Mouse (Mus musculus): Measurements from ENCODE around the gene Saa1. TPM values are rescaled to one million over a fixed set of nuclear protein-coding genes. Genes with fewer than 3 reads are reported as not detected.
A peak's percentile ranks its signal among the peaks of the same experiment; 100 is the strongest.

The Saa1 gene
- polyA plus RNA-seq, 1 experiment from 2014 or later: 1.3 TPM

GRCm38 (mm10) chr7:46712250-46712649 is 30.5 kb downstream of the Saa1 start:
- no peaks in the 10 kb centered on the region for H3K27me3 ChIP-seq (ENCODE audit: insufficient read depth, poor library complexity, severe bottlenecking)
- peaks cover 8% of the 10 kb centered on the region for H3K4me1 ChIP-seq (replicated peaks)
- no peak overlapping the region for H3K27ac ChIP-seq
- H3K9me3 ChIP-seq: no peaks in the 10 kb centered on the region
- peaks cover 16% of the 10 kb centered on the region for H3K36me3 ChIP-seq
- H3K4me3 ChIP-seq: no peak overlapping the region
- DNase-seq (ENCODE audit: low spot score): no peak
- 69% methylated on average over 6 of the region's 6 CpGs for WGBS

DNA sequence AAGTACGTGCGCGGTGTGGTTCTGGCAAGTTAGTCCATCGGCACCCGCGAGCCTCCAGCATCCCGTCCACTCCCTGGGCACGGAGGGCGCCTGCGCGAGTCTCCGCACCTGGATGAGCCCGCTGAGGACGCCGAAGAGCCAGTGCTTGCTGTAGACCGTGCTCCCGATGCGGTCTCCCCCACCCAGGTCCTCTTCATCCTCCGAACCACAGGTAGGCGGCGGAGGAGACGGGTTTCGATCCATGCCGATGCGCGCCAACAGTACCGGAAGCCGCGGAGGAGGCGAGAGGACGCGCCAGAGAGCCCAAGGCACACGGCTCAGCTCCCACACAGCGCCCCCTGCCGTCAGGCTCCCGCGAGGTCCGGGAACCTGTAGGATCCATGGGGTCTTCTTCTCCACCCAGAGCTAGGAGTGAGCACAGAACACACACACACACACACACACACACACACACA is 32.4 kb downstream of the Saa1 start, which contains the start of gene Saal1:
Saal1 (minus strand) TSS at position 291 of the 455 bp plus-strand sequence.
- DNase-seq (ENCODE audit: low spot score): peak; percentile 94
- WGBS: 0% methylated on average over 38 of the region's 38 CpGs
- Histone ChIP-seq H3K36me3 (peaks cover 35% of the 10 kb centered on the region), H3K27me3 (ENCODE audit: insufficient read depth, poor library complexity, severe bottlenecking) (no peaks in the 10 kb centered on the region), H3K4me1 (replicated peaks) (peaks cover 8% of the 10 kb centered on the region), H3K9me3 (no peaks in the 10 kb centered on the region), H3K4me3 (peak within 1 kb of the TSS; percentile 90), H3K27ac (peak within 1 kb of the TSS; percentile 98)

DNA sequence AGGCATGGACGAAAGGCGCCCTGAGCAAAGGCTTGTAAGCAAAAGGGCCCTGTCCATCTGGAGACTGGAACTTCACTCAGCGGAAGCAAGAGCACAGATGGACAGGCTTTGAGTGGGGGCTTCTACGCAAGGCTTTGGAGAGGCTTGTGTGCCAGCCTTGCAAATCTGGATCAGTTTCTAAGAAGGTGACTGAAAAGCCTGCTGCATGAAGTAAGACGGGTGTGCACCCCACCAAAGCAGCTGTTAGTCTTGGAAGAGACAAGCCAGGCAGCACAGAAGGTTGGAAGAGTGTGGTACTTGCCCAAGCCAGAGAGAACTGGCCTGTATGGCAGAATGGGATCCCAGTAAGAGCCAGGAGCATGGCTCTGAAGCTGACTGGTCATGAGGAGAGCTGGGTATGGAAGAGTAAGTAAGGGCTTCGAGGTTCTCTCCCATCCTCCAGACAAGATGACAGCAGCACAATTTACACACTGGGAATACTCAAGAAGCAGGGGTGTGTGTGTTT is 42.2 kb downstream of the Saa1 start:
- 93% methylated on average over 6 of the region's 6 CpGs for WGBS
- no peaks in the 10 kb centered on the region for H3K9me3 ChIP-seq
- peaks cover 100% of the 10 kb centered on the region for H3K36me3 ChIP-seq

GRCm38 (mm10) chr7:46696754-46697153 is 46.0 kb downstream of the Saa1 start:
- H3K4me3 ChIP-seq: no peak overlapping the region
- no peaks in the 10 kb centered on the region for H3K4me1 ChIP-seq (replicated peaks)
- 78% methylated on average over 1 of the region's 1 CpGs for WGBS
- DNase-seq (ENCODE audit: low spot score): no peak
- H3K36me3 ChIP-seq: peaks cover 93% of the 10 kb centered on the region
- no peak overlapping the region for H3K27ac ChIP-seq
- no peaks in the 10 kb centered on the region for H3K27me3 ChIP-seq (ENCODE audit: insufficient read depth, poor library complexity, severe bottlenecking)
- no peaks in the 10 kb centered on the region for H3K9me3 ChIP-seq

More for the DNA sequence above, 42.2 kb downstream of the Saa1 start:
- H3K27ac ChIP-seq: no peak overlapping the region
- DNase-seq (ENCODE audit: low spot score): no peak
- H3K27me3 ChIP-seq (ENCODE audit: insufficient read depth, poor library complexity, severe bottlenecking): no peaks in the 10 kb centered on the region
- H3K4me1 ChIP-seq (replicated peaks): no peaks in the 10 kb centered on the region
- no peak overlapping the region for H3K4me3 ChIP-seq

Other genes with a start within 250 kb of the Saa1 start
- 16.2 and 18.7 TPM in 2 replicates for gene Sergef, start 103.2 kb downstream of the Saa1 start, polyA plus RNA-seq (2016; fragmentation: Nextera tagmentation; extraction: Ambion mirVana)
- 0.67 and 1.6 TPM in 2 replicates for gene Tph1, start 70.4 kb downstream of the Saa1 start, polyA plus RNA-seq (2016; fragmentation: Nextera tagmentation; extraction: Ambion mirVana)
- gene Saal1, start 32.3 kb downstream of the Saa1 start, polyA plus RNA-seq (2016; fragmentation: Nextera tagmentation; extraction: Ambion mirVana): 35.7 and 44.7 TPM in 2 replicates
- gene Saa3, start 27.3 kb downstream of the Saa1 start, polyA plus RNA-seq (2016; fragmentation: Nextera tagmentation; extraction: Ambion mirVana): not detected in 2 replicates
- gene Saa4, start 10.4 kb downstream of the Saa1 start, polyA plus RNA-seq (2016; fragmentation: Nextera tagmentation; extraction: Ambion mirVana): not detected in 2 replicates
- 0.29 and 0.58 TPM in 2 replicates for gene Saa2, start 8.8 kb upstream of the Saa1 start, polyA plus RNA-seq (2016; fragmentation: Nextera tagmentation; extraction: Ambion mirVana)
- gene Hps5, start 53.1 kb upstream of the Saa1 start, polyA plus RNA-seq (2016; fragmentation: Nextera tagmentation; extraction: Ambion mirVana): 20.0 and 21.1 TPM in 2 replicates
- 42.0 and 53.0 TPM in 2 replicates for gene Gtf2h1, start 53.1 kb upstream of the Saa1 start, polyA plus RNA-seq (2016; fragmentation: Nextera tagmentation; extraction: Ambion mirVana)
- gene Ldha, start 98.5 kb upstream of the Saa1 start, polyA plus RNA-seq (2016; fragmentation: Nextera tagmentation; extraction: Ambion mirVana): 2,204 and 3,422 TPM in 2 replicates
- gene Ldhc, start 118.2 kb upstream of the Saa1 start, polyA plus RNA-seq (2016; fragmentation: Nextera tagmentation; extraction: Ambion mirVana): not detected in 2 replicates
- 262 and 315 TPM in 2 replicates for gene Tsg101, start 177.0 kb upstream of the Saa1 start, polyA plus RNA-seq (2016; fragmentation: Nextera tagmentation; extraction: Ambion mirVana)
- gene Uevld, start 215.5 kb upstream of the Saa1 start, polyA plus RNA-seq (2016; fragmentation: Nextera tagmentation; extraction: Ambion mirVana): 9.9 and 12.3 TPM in 2 replicates
- gene Gm9999, start 240.6 kb upstream of the Saa1 start, polyA plus RNA-seq (2016; fragmentation: Nextera tagmentation; extraction: Ambion mirVana): not detected in 2 replicates